Mouse (Mus musculus) gastrocnemius, adult 18-20 months (tissue): ENCODE measurements around the gene Itpkb. TPM values are rescaled to one million over a fixed set of nuclear protein-coding genes. Genes with fewer than 3 reads are reported as not detected.

Experiments used
- DNase-seq: peaks from one replicate; pipeline ENCODE4 v3.0.0; 2021; ENCODE audit warnings: low spot score
- total RNA-seq, 2 experiments: library from RNA; stranded (reverse); gene quantifications; 2 replicates each; pipeline ENCODE4 v1.2.3; 2021

Gene Itpkb
- total RNA-seq, 2 experiments from 2014 or later: 11.3 to 21.8 TPM

DNA sequence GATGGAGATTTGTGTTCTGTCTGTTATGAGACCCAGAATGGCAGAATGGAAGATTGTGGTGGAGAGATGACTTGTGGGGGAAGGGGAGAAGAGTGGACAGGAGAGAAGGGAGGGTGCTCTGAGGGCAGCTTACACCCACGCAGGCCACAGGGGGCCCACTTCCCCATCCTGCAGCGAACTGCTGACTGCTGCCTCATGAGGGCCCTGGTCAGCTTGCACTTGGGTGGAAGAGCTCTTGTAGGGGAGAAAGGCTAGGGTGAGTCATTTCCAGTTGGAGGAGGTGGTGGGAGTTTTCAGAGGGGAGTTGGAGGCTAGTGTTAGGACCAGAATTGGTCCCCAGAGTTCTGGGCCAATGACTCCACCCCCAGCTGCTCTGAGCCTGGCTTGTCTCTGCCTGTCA, 86.8 kb downstream of the Itpkb start:
- DNase-seq: no peak

DNA sequence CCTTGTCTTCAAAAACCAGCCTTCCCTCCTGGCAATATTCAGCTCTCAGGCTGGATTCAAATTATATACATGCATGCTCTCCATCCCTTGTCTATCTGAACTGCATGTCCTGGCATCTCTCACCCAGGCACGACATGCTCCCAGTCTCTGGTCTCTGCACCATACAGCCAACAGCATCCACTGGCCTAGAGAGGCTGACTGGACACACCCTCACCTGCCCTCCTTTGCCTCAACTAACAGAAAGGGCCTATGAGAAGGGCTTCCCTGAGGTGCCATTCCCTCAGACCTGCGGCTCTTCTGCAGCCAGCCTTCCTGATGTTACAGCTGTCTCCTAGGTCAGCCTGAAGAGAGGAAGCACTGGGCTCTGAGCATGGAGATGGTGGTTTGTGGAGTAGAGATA, 88.8 kb downstream of the Itpkb start:
- DNase-seq: no peak

DNA sequence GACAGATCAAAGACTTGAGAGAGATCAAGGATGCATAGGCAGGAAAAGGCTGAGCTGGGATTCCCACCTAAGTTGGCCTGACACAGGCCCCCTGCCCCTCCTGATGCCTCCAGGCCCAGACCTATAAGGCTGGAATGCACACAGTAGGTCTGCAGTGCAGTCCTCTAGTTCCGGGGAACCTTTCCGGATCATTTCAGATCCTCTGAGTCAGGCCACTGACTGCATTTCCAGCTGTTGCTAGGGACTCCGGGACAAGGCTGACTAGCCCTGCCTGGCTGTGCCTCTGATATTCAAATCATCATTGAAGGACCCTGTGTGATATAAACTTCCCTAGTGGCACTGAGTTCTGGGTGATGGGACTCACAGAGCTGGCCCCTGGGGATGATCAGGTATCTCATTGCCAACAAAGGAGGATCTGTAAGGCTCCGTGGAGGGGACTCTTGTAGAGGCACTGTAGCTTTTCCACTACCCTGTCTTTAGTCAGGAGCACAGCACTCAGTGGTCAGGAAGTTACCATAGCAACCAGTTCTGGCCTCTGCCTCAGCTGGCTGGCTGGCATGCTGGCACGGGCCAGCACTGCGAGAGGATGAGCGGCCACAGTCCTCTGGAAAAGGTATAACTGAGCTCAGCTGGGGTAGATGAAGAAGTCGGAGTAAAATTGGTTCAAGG, 90.3 kb downstream of the Itpkb start:
- DNase-seq: no peak

DNA sequence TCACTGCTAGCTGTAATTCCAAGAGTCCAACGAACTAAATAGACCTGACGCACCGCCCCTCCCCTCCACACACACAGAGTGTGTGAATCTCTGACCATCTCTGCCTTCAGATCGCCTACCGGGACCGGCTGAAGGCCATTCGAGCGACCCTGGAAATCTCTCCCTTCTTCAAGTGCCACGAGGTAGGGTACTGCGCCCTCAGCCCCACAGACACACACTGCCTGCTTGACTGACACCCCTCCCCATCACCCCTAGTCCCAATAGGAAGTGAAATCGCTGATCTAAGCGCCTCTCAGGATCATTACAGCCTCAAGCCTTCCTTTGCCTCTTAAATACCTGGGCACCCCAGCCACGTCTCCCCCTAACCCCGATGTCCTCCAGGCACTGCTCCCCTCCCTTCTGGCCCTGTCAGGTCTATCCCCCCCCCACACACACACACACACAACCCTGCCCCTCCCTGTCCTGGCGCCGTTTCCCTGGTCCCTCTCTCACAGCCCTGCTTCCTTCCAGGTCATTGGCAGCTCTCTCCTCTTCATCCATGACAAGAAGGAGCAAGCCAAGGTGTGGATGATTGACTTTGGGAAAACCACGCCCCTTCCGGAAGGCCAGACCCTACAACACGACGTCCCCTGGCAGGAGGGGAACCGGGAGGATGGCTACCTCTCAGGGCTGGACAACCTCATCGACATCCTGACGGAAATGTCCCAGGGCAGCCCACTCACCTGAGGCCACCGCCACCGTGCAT, 91.1 kb downstream of the Itpkb start:
- no peak for DNase-seq

DNA sequence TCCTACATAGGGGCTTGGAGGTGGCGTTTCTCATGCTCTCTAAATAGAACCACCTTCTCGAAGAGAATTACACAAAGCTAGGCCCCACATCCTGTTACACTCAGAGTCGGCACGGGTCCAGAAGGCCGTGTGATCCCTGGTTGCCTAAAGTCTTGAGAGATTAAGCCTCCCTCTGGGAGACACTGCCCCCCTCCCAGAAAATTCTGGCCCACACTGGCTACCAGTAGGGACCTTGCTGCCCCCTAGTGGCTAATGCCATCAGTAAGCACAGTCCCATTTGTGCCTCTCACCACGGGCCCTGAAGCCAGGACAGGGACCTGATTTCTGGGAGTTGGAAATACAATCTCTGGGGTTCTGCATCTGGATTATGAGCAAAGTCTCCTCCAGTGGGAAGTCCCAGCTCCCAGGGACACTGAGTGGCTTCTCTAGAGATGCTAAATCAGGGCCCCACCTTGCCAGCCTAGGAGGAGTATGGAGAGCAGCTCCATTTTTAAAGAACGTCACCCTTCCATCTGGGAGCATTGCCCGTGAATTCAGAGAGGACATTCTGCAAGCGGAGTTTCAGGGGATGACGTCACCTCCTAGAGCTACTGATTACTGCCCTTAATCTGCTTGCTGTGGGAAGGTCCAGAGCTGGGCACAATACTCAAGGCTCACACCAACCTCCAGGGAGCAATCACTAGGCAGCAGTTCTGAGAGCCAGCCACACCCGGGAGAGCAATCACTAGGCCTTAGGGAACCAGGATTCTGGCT, 92.0 kb downstream of the Itpkb start:
- peak; percentile 80 for DNase-seq

DNA sequence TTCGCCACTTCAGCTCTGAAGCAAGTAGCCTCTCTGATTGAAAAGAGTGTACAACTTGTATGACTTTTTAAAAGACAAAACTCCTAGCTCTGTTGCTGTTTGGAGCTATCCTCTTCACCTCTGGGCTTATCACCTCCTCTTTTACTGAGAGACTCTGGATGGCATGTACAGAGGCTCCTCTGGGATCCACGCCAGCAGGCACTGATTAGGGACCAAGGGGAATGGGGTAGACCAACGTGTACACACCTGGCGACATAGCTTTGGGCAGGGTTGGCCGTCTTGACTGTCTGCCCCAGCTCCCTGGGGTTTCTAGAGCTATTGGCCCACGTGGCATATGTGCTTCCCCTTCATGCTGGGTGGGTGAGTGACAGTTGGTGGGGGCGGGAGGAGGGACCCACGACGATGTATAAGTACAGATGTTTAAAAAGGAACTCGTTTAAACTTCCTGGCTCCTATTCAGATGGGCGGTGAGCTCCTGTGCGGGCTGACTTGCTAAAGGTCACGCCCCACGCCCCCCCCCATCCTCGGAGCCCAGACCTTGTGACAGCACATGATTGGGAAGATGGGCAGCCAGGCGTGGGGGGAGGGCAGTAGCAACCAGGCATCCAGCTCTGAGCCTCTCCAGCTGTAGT, 92.8 kb downstream of the Itpkb start:
- no peak for DNase-seq

DNA sequence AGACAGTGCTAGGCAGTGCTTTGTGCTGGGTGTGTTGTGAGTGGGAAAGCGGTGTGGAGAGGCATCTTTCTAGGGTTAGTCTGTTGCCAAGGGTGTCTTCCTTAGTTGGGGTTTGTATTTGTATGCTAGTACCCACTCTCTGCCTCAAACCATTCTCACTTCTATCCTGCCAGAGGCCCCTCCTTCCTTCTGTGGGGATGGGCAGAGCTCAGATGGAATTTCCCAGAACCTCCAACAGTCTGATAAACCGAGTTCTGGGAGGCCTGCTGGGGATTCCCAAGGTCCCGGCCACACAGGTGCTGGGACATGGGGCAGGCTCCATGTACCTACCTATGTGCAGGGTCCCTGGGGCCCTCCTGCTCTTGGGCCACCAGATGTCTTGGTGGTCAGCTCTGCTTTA, 93.6 kb downstream of the Itpkb start:
- no peak for DNase-seq

DNA sequence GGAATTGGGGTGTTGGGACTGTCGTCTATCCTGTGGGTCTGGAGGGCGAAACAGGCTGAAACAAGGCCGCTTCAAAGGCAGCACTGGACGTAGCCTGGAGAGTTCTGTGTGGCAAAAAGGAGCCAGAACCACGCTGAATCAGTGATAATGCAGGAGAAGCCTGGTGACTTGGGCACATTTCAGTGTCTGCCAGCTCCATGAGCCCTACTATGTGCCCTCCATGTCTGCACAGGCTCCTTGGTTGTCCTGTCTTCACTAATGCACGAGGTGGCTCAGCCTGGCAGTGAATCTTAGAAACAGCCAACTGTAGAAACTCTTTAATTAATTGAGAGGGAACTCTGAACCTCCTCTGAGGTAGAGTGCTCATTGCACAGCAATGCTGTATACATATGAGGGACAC, 96.1 kb downstream of the Itpkb start:
- DNase-seq: no peak

DNA sequence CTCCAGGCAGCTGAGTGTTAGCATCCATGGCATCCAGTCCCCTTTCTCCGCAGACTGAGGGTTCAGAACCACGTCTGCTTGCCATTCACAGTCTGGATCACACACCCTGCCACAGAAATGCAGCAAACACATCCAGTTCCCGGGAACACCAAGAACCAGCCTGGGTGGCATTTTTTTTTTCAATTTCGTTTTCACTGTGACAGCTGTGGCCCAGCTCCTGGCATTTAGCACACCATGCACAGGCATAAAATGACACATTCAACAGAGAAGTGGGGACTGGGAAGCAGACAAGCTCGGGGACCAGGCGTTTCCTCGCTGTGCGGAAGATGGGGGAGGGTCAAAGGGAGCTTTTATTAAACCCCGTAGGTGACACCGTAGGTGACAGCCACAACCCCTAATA, 97.4 kb downstream of the Itpkb start:
- no peak for DNase-seq

DNA sequence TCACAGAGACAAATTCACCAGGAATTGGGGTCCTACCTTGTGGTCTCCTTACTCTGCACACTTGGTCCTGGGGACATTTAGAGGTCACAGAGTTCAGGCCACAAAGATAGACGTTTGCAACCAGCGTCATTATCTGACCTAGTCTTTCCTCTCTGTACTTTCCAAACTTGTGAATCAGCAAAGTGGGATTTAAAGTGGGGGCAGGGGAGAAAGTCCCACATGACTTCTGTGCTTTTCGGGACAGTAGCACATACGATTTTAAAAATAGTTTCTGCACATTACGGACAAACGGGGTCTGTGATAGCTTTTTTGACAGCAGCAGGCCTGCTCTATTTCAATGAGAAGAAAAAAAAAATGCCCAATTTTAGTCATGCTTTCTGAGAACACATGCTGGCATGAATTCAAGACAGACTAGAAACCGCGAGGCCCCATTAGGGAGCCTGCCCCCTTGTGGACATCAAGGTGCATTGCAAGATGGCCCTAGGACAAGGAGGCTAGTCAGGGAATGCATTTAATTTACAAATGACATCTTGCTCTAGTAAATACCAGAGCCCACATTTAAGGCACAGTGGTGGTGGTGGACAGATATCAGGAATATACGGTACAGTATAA, 97.9 kb downstream of the Itpkb start:
- peak; percentile 75 for DNase-seq

DNA sequence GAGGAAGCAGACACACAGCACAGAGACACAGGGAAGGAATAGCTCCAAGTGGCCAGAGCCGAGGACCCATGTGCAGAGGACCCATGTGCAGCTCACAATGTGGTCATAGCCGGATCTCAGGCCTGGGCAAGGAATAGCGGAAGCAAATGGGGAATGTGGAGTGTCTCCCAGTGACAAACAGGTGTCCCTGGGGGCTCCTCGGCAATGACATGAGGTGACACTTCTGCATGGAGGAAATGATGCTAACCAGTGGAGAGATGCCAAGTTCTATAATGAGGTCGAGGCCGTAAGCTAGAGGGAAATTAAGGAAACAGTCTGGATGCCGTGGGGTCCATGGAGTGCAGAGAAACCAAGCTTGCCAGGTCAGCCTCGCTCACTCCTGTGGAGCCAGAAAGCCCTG, 98.6 kb downstream of the Itpkb start:
- DNase-seq: no peak

DNA sequence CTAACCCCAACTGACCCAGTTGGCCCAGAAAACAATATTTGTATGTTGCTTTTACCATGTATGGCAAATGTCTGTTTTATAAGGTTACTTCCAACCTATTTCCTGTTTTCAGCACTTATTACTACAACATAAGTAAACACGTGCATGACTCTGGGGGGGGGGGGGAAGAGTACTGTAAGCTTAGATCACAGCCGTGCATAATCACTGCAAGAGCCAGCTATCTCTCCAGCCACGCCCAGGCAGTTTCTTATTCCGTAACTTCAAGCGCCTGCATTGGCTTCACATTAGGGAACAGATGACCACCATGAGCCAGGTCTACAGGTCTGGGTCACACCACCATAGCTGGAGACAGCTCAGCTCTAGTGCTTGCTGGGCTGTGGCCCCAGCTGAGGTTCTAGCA, 99.5 kb downstream of the Itpkb start:
- no peak for DNase-seq

DNA sequence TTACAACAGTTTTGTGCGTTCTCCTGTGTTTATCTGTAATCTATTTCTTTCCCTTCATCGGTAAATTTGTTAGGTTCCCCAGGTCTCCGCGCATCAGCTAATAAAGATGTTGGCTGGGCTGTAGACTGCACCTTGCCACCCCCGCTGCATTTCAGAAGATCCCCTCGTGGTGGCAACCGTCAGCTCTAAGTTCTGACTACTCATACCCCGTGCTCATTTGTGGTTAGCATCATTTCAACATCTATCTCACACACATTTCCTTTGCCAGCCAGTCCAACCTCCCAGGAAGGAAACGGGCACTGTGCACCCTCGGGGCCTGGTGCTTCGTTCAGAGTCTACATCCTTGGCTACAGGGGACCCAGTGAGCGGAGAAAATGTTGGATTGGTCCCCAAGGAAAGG, 101.5 kb downstream of the Itpkb start:
- DNase-seq: no peak

DNA sequence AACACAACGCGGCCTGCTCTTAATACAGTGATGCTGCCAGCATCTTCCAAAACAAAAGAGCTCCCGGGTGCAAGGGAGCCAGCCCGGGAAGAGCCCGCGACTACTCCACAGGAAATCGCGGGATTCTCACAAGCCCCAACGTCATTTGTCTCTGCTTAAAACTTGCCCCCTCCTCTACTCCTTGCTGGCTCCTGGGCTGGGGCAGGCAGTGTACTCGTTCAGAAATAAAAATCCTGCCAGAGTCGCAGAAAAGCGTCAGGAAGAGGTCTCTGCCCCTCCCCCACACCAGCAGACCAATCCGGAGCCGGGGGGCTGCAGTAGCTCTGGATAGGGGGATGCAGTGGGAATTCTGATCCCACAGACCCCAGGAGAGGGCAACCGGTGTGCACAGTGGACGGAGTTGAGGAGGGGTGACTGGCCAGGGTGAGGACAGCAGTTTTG, 102.8 kb downstream of the Itpkb start:
- DNase-seq: no peak

DNA sequence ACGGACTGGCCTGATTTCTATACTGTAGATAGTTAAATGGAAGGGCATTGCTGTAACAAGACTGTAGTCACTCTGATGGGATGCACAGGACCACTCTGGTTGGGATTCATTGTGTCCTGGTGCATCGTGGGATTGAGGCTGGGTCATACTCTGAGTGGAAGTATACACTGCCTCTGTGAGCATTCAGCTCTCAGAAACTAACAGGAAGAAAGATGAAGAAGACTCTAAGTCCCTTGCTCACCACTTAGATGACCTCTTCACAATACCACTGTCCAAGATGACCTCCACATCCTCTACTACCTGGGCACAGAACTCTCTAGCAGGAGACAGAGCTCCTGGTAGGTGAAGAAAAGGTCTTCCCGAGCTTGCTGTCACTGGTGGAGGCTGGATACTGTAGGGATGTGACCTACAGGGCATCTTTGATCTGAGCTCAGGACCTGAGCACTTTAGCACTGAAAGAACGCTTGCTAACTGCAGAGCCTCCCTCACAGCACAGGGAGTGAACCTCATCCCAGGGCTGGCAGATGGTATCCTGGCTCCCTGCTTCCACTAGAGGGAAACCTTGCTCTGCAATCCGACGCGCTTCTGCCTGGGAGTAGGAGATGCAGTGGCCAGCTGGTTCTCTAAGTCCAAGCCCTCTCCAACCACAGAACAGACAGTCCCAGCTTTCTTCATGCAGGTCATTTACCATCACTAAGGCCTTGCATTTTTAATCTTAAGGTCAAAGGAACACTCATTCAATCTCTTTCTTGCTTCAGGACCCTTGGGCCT, 103.7 kb downstream of the Itpkb start:
- peak; percentile 50 for DNase-seq

DNA sequence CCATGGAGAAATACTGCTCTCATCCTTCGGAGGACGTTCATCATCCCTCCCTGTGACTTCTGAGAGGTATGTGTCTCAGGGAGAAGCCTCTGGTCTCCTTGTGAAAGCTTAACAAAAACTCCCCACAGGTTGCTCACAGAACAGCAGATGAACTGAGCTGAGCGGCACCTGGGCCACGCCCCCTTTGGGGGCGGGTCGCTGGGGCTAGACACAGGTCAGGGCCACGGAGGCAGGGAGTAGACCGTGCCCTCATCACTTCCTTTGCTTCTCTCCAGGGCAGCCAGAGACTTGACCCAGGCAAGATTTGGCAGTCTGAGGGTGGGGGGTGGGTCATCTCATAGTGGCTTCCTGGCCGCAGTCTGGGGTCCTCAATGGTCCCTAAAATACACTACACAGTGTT, 104.6 kb downstream of the Itpkb start:
- no peak for DNase-seq

DNA sequence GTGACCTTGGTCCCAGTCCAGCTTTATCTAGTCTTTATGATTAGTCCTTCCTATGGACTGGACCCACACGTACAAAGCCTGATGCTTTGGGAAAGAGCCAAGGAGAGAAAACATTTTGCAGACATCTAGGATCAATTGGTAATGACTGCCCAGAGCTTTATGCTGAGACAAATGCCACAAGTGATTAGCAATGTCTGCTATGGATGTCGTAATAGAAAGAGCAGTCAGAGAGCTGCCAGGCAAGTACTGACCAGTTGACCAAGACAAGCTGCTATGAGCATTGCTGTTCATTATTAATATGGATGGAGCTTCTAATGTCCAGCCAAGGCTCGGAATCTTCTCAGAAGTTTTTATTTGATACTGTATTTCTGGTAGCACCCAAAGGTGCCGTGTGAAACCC, 109.2 kb downstream of the Itpkb start:
- no peak for DNase-seq

DNA sequence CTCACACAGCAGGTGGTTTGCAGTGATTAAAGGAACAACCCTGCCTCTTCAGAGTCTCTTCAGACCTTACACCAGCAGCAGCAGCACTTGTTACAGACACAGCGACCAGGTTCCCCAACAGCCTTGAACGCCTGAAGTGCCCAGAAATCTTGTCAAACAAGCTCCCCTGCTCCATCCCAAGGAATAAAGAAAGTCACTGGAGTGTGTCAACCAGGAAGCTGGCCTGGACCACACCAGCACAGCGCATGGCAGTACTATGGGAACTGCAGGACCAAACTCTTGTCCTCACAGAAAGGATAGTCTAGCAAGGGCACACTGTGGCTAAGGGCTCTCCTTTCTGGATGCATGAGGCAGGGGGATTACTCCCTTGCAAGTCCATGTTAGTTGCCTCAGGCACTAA, 114.1 kb downstream of the Itpkb start:
- no peak for DNase-seq

DNA sequence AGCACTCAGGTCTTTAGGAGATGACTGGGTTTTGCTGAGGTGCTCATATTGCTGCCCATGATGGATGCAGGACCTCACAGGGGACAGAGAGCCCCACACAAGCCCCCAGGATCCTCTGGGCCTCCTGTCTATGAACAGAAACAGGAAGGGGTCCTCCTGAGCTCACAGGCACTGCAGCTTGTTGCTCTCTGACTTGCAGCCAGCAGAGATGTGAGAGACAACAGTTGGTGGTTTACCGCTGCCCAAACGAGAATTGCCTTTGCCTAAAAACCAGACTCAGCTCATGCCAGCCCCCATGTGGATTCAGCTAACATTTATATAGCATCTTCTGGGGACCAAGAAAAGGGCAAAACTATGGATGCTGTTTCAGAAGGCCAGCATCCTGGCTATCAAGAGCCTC, 119.4 kb downstream of the Itpkb start:
- no peak for DNase-seq

DNA sequence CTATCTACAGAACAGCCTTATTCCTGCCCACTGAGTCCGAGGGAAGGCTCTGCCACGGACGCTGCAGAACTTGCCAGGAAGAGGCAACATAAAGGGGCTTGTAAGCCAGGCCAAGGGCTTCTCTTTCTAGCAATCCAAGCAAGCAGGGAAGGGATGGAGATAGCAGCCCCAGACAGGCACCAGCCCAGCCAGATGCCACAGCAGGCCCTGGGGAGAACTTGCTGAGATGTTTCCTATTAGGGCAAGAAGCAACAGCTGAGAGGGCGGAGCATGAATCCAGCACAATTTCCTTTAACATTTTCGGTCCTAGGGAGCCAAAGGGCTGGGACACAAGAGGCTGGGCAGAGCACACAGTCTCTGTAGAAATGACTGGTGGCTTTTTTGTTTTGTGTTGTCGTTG, 128.0 kb downstream of the Itpkb start:
- peak; percentile 27 for DNase-seq

DNA sequence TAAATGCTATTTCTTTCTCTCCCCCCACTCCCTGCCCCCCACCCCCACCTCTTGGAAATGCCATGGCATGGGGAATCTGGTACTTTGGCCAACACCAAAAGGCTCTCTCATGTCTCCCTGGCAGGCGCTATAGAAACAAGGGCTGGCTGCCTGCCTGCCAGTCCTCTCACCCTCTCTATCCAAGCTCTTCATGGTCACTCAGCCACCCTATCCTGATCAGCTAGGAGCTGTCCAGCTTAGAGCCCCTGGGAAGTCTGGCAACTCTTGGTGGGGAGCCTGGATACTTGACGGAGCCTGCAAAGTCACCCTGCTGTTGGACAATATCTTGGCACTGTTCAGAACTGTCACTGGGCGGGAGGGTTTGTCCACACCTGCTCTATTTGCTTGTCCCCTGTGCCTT, 128.4 kb downstream of the Itpkb start:
- DNase-seq: no peak
